In the genomic region with DNA sequence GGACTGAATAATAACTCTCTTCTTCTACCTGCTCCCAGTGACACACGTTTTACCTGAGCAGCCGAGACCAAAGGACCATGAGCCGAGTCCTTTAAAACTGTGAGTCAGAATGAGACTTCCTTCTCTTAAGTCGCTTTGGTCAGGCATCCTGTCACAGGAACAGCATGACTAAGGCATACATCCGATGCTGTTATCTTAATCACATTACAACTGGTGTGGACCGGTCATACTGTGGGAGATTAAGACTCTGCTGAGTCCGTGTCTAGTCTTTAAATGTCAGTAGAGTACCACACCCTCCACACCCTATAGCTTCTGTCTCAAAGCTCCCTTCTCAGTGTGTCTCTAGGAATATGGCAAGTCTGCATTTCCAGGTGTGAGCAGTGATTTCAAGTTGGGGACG, we compare ENCODE assay signal across 24 mouse cellular contexts. TPM values are rescaled to one million over a fixed set of nuclear protein-coding genes. Genes with fewer than 3 reads are reported as not detected.
A peak's percentile ranks its signal among the peaks of the same experiment; 100 is the strongest.
DNase-seq lines count a peak whose midpoint lies in the region; ATAC-seq and TF ChIP-seq lines count a peak whose summit lies in the region.
"Had no signal": no experiment of that assay in that cellular context is flagged by ENCODE, and none has a peak within 500 bp of the region (broad histone marks: within the 10 kb centered on the region; RNA-seq: fewer than 3 reads in every experiment).

No protein-coding gene starts in this region.

- no peak for TF ChIP-seq CTCF in heart, adult 2 months (IDR thresholded peaks at IDR 0.05)
- TF ChIP-seq CTCF in stomach, postnatal 0 days (IDR thresholded peaks at IDR 0.05; ENCODE audit: low read depth): no peak

- 0 out of 2 replicates have a peak, but pooled peaks have one; percentile 19 for TF ChIP-seq POLR2A in heart, adult 2 months (IDR thresholded peaks at IDR 0.05; ENCODE audit: insufficient read depth, low read depth, low read length)

- DNase-seq in heart, adult 2 months: peak in 1 of 2 experiments; percentile 14
- peak; percentile 13 for DNase-seq in liver, embryonic 13.5 days
- no peak for DNase-seq in stomach, postnatal 0 days (ENCODE audit: low spot score)
- DNase-seq in cerebellum, postnatal 14 days: no peak
- DNase-seq in hindbrain, embryonic 11.5 days (ENCODE audit: low spot score): no peak
- DNase-seq: adrenal gland, postnatal 14 days; cerebellum, adult 8-10 months; left cerebral cortex, postnatal 4 days; lung, adult 18-20 months; lung, postnatal 4 days; retina, postnatal 1 day had no signal

- no peak overlapping the region for H3K4me2 ChIP-seq in heart, embryonic 11.5 days
- no peak overlapping the region for H3K4me2 ChIP-seq in liver, embryonic 13.5 days
- no peak overlapping the region for H3K4me2 ChIP-seq in stomach, postnatal 0 days (replicated peaks; ENCODE audit: low read depth)
- no peak overlapping the region for H3K4me2 ChIP-seq in hindbrain, embryonic 11.5 days (replicated peaks; ENCODE audit: low read depth, low read length)
- H3K4me2 ChIP-seq: forebrain, embryonic 12.5 days; midbrain, embryonic 15.5 days had no signal

- no peak overlapping the region for H3K9ac ChIP-seq in heart, adult 2 months (ENCODE audit: low read depth, low read length)
- H3K9ac ChIP-seq in heart, embryonic 11.5 days (ENCODE audit: low read depth, low read length): no peak overlapping the region
- no peak overlapping the region for H3K9ac ChIP-seq in liver, embryonic 13.5 days
- no peak overlapping the region for H3K9ac ChIP-seq in stomach, postnatal 0 days (ENCODE audit: low read length)
- no peak overlapping the region for H3K9ac ChIP-seq in hindbrain, embryonic 11.5 days (ENCODE audit: low read depth, low read length)
- H3K9ac ChIP-seq: forebrain, embryonic 12.5 days; midbrain, embryonic 15.5 days had no signal

- ATAC-seq in heart, embryonic 11.5 days (replicated peaks; ENCODE audit: insufficient number of reproducible peaks, low FRiP score, low TSS enrichment): no peak; the same call in 1 of the 2 replicates
- no peak for ATAC-seq in megakaryocyte, adult 5-6 weeks (ENCODE audit: poor library complexity, severe bottlenecking)
- peak; percentile 90 for ATAC-seq in liver, embryonic 13.5 days (ENCODE audit: low read depth)
- ATAC-seq in stomach, postnatal 0 days (ENCODE audit: low FRiP score, low TSS enrichment): peak; percentile 85
- ATAC-seq in hindbrain, embryonic 11.5 days (ENCODE audit: low FRiP score): no peak
- ATAC-seq: activated CD4-positive, CD25-positive, alpha-beta regulatory T cell, adult 4 months; midbrain, embryonic 15.5 days; Patski had no signal

- H3K9me3 ChIP-seq in heart, embryonic 11.5 days (replicated peaks; ENCODE audit: control insufficient read depth, low read length): no peaks in the 10 kb centered on the region
- no peaks in the 10 kb centered on the region for H3K9me3 ChIP-seq in megakaryocyte, embryonic 14.5 days
- no peaks in the 10 kb centered on the region for H3K9me3 ChIP-seq in liver, embryonic 13.5 days (replicated peaks)
- no peaks in the 10 kb centered on the region for H3K9me3 ChIP-seq in stomach, postnatal 0 days (ENCODE audit: control insufficient read depth, low read length)
- H3K9me3 ChIP-seq in hindbrain, embryonic 11.5 days (ENCODE audit: control insufficient read depth, low read length): no peaks in the 10 kb centered on the region
- H3K9me3 ChIP-seq: forebrain, embryonic 12.5 days; midbrain, embryonic 15.5 days had no signal

- intact Hi-C loops in heart, adult 2 months (cut with DNase I): loop anchor here (2.0 kb wide), 1 partner anchor 76 kb away; no protein-coding TSS in a partner anchor

- H3K36me3 ChIP-seq in heart, adult 2 months (ENCODE audit: control insufficient read depth, insufficient read depth, low read length): peaks cover 13% of the 10 kb centered on the region
- no peaks in the 10 kb centered on the region for H3K36me3 ChIP-seq in heart, embryonic 11.5 days (ENCODE audit: control insufficient read depth, insufficient read depth, low read length)
- H3K36me3 ChIP-seq in megakaryocyte, embryonic 14.5 days (replicated peaks; ENCODE audit: low read length): no peaks in the 10 kb centered on the region
- H3K36me3 ChIP-seq in liver, embryonic 13.5 days: no peaks in the 10 kb centered on the region
- no peaks in the 10 kb centered on the region for H3K36me3 ChIP-seq in stomach, postnatal 0 days (ENCODE audit: control insufficient read depth, insufficient read depth, low read length)
- H3K36me3 ChIP-seq in hindbrain, embryonic 11.5 days (ENCODE audit: control insufficient read depth, insufficient read depth, low read length): no peaks in the 10 kb centered on the region
- H3K36me3 ChIP-seq: forebrain, embryonic 12.5 days; midbrain, embryonic 15.5 days had no signal

- H3K4me1 ChIP-seq in heart, adult 2 months (ENCODE audit: control insufficient read depth, insufficient read depth, low read length): peaks cover 17% of the 10 kb centered on the region
- H3K4me1 ChIP-seq in heart, embryonic 11.5 days (ENCODE audit: control insufficient read depth, insufficient read depth, low read length): no peaks in the 10 kb centered on the region
- H3K4me1 ChIP-seq in megakaryocyte, embryonic 14.5 days: peaks cover 12% of the 10 kb centered on the region
- peaks cover 37% of the 10 kb centered on the region for H3K4me1 ChIP-seq in liver, embryonic 13.5 days (replicated peaks)
- no peaks in the 10 kb centered on the region for H3K4me1 ChIP-seq in stomach, postnatal 0 days (replicated peaks; ENCODE audit: control insufficient read depth, insufficient read depth)
- no peaks in the 10 kb centered on the region for H3K4me1 ChIP-seq in hindbrain, embryonic 11.5 days (replicated peaks; ENCODE audit: control insufficient read depth, insufficient read depth, low read length)
- H3K4me1 ChIP-seq: midbrain, embryonic 15.5 days had no signal

- TF ChIP-seq EP300 in heart, adult 2 months (IDR thresholded peaks at IDR 0.05; ENCODE audit: insufficient read depth, low read depth, low read length): no peak
- no peak for TF ChIP-seq EP300 in stomach, postnatal 0 days (optimal IDR thresholded peaks at IDR 0.05)

- no peak overlapping the region for H3K4me3 ChIP-seq in heart, adult 2 months
- H3K4me3 ChIP-seq in heart, embryonic 11.5 days (ENCODE audit: low read depth, low read length): no peak overlapping the region
- peak overlapping the region; percentile 46 for H3K4me3 ChIP-seq in megakaryocyte, embryonic 14.5 days (replicated peaks)
- H3K4me3 ChIP-seq in liver, embryonic 13.5 days (replicated peaks): no peak overlapping the region
- no peak overlapping the region for H3K4me3 ChIP-seq in stomach, postnatal 0 days (ENCODE audit: low read depth, low read length)
- H3K4me3 ChIP-seq in hindbrain, embryonic 11.5 days (ENCODE audit: low read depth, low read length): no peak overlapping the region
- H3K4me3 ChIP-seq: forebrain, embryonic 12.5 days; midbrain, embryonic 15.5 days had no signal

- H3K79me2 ChIP-seq in heart, adult 2 months (replicated peaks; ENCODE audit: control insufficient read depth, insufficient read depth, low read length): no peaks in the 10 kb centered on the region

- 37% methylated on average over 8 of the region's 8 CpGs for WGBS in heart, adult 2 months
- WGBS in heart, embryonic 11.5 days (ENCODE audit: insufficient replicate concordance): 56% methylated on average over 8 of the region's 8 CpGs
- WGBS in liver, embryonic 13.5 days (ENCODE audit: insufficient replicate concordance): 27% methylated on average over 8 of the region's 8 CpGs
- 64% methylated on average over 8 of the region's 8 CpGs for WGBS in stomach, postnatal 0 days
- whole genome bisulfite sequencing in hindbrain, embryonic 11.5 days: 90% methylated on average over 8 of the region's 8 CpGs

- no peaks in the 10 kb centered on the region for H3K27me3 ChIP-seq in heart, adult 2 months (ENCODE audit: control insufficient read depth, insufficient read depth, low read length)
- H3K27me3 ChIP-seq in heart, embryonic 11.5 days (ENCODE audit: control insufficient read depth, insufficient read depth, low read length): no peaks in the 10 kb centered on the region
- peaks cover 3% of the 10 kb centered on the region for H3K27me3 ChIP-seq in megakaryocyte, embryonic 14.5 days (replicated peaks)
- no peaks in the 10 kb centered on the region for H3K27me3 ChIP-seq in liver, embryonic 13.5 days
- no peaks in the 10 kb centered on the region for H3K27me3 ChIP-seq in stomach, postnatal 0 days (ENCODE audit: control insufficient read depth, insufficient read depth, low read length)
- H3K27me3 ChIP-seq in hindbrain, embryonic 11.5 days (ENCODE audit: control insufficient read depth, insufficient read depth, low read length): no peaks in the 10 kb centered on the region
- H3K27me3 ChIP-seq: forebrain, embryonic 12.5 days; midbrain, embryonic 15.5 days; Patski had no signal

- H3K27ac ChIP-seq in heart, adult 2 months: peak overlapping the region; percentile 38
- H3K27ac ChIP-seq in heart, embryonic 11.5 days (ENCODE audit: low read depth, low read length): no peak overlapping the region
- H3K27ac ChIP-seq in liver, embryonic 13.5 days: no peak overlapping the region
- H3K27ac ChIP-seq in stomach, postnatal 0 days (replicated peaks): no peak overlapping the region
- H3K27ac ChIP-seq in hindbrain, embryonic 11.5 days (ENCODE audit: low read depth, low read length): no peak overlapping the region
- H3K27ac ChIP-seq: forebrain, embryonic 12.5 days; midbrain, embryonic 15.5 days had no signal

RNA-seq across cellular contexts. Expression of gene Fam50b, which starts 50.2 kb away (rescaled TPM):
- not detected for total RNA-seq in heart, adult 2 months (2021)
- 0.18 TPM in 1 of 2 replicates, not detected in the other for polyA plus RNA-seq in heart, adult 2 months (2012; rRNA removed)
- not detected in 2 replicates for polyA plus RNA-seq in heart, embryonic 11.5 days (2014; fragmentation: Nextera tagmentation; extraction: Ambion mirVana)
- not detected in 2 replicates for polyA plus RNA-seq in megakaryocyte, embryonic 14.5 days (2012; ENCODE audit: insufficient read depth, low replicate concordance)
- total RNA-seq in megakaryocyte, adult 5-6 weeks (2015): not detected in 2 replicates
- not detected in 2 replicates for total RNA-seq in megakaryocyte, adult 5-6 weeks (2017)
- 0.09 TPM in 1 of 2 replicates, not detected in the other for polyA plus RNA-seq in liver, embryonic 13.5 days (2015; fragmentation: Nextera tagmentation; extraction: Ambion mirVana)
- polyA plus RNA-seq in stomach, postnatal 0 days (2015; fragmentation: Nextera tagmentation; extraction: Ambion mirVana): 0.07 TPM in 1 of 2 replicates, not detected in the other
- not detected in 2 replicates for polyA plus RNA-seq in hindbrain, embryonic 11.5 days (2014; fragmentation: Nextera tagmentation; extraction: Ambion mirVana)
- total RNA-seq: adrenal gland, postnatal 14 days; hematopoietic stem cell, adult 5-6 weeks; layer of hippocampus, adult 18-20 months; left cerebral cortex, postnatal 4 days had no signal
- polyA plus RNA-seq: activated CD4-positive, CD25-positive, alpha-beta regulatory T cell, adult 4 months; forebrain, embryonic 12.5 days; intestine, embryonic 14.5 days; kidney, embryonic 16.5 days; Patski; small intestine, adult 2 months; thymus, postnatal 0 days had no signal

Comparison
In these comparisons a context has a peak if more than half of its experiments do, and no peak if none do; other contexts are left out.
1. ATAC-seq: peak in liver, embryonic 13.5 days (single experiment) and stomach, postnatal 0 days (single experiment); none in heart, embryonic 11.5 days (single experiment), megakaryocyte, adult 5-6 weeks (single experiment) and hindbrain, embryonic 11.5 days (single experiment).